Mouse (Mus musculus) CD4-positive, CD25-positive, alpha-beta regulatory T cell, adult 4 months (primary cell): ENCODE data around the gene Akap11. TPM values are rescaled to one million over a fixed set of nuclear protein-coding genes. Genes with fewer than 3 reads are reported as not detected.

Experiments used
- polyA plus RNA-seq, 2 experiments: library from polyadenylated mRNA; unstranded; fragments of 100-300 nt; shearing (Covaris generic); gene quantifications; one replicate each; pipeline ENCODE4 v1.2.1; 2017

Akap11 gene
- polyA plus RNA-seq, 2 experiments from 2014 or later, result 9.8 to 14.7 TPM

Other genes starting within 250 kb of the Akap11 start
- 10 to 100 TPM in 1 of 2 experiments, 1 to 10 TPM in 1; 5.6 to 11.5 TPM for gene Tnfsf11, start 228.8 kb downstream of the Akap11 start, polyA plus RNA-seq
- 1 to 10 TPM; 2.6 to 3.0 TPM for gene Dgkh, start 196.0 kb upstream of the Akap11 start, polyA plus RNA-seq